Mouse (Mus musculus) activated CD4-positive, CD25-positive, alpha-beta regulatory T cell (primary cell): Measurements from ENCODE around the gene Cd81. TPM values are rescaled to one million over a fixed set of nuclear protein-coding genes. Genes with fewer than 3 reads are reported as not detected.

Experiments used
- polyA plus RNA-seq, 2 experiments: library from polyadenylated mRNA; unstranded; fragments of 100-300 nt; shearing (Covaris generic); gene quantifications; one replicate each; pipeline ENCODE4 v1.2.1; 2017

Cd81 gene
- polyA plus RNA-seq = 100 to 1,000 TPM; 109 to 136 TPM

DNA sequence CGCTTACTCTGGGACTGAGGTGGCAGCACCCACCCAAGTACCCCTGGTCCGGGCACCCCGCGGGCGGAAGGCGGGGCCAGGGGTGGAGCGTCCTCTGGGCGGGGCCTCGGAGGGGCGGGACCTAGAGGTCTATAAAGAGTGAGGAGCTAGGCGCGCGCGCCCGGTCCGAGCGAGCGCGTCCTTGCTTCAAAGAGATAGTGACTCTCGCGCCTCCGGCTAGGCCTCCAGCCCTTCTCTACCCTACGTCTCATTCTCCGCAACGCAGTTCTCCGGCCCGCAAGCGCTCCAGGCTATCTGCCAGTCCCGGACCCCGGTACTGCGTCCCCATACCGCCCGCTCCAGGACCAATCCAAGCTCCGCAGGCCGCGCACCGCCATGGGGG lies at the start of gene Cd81:
Gene Cd81 (plus strand): TSS at position 114 of the 382 bp plus-strand sequence.

DNA sequence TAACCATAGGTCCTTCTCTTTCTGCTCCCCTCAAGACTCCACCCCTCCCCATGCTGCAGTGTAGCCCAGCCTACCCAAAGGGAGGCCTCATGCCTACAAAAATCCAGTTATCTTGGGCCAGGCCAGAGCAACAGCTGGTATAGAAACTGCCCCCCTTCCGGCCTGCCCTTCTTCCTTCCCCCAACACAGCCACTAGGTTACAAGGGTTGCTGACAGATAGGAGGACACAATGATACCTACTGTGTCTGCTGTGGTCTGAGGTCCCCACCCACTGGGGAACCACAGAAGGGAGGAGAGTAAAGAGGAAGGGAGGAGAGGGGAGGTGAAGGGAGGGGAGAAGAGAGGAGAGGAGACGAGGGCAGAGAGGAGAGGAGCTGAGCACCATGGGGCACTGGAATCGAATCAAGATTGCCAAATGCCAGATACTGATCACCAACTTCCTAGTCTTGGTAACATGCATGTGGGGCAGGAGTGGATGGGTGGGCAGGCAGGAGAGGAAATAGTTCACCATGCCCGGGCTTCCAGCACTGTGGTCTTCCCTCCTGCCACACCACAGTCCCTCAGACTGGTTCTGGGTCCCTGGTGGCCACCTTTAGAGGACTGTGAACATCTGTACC lies 47.7 kb upstream of the Cd81 start, which contains the start of gene Tspan32:
Gene Tspan32 (plus strand): TSS at position 320 of the 617 bp plus-strand sequence.

DNA sequence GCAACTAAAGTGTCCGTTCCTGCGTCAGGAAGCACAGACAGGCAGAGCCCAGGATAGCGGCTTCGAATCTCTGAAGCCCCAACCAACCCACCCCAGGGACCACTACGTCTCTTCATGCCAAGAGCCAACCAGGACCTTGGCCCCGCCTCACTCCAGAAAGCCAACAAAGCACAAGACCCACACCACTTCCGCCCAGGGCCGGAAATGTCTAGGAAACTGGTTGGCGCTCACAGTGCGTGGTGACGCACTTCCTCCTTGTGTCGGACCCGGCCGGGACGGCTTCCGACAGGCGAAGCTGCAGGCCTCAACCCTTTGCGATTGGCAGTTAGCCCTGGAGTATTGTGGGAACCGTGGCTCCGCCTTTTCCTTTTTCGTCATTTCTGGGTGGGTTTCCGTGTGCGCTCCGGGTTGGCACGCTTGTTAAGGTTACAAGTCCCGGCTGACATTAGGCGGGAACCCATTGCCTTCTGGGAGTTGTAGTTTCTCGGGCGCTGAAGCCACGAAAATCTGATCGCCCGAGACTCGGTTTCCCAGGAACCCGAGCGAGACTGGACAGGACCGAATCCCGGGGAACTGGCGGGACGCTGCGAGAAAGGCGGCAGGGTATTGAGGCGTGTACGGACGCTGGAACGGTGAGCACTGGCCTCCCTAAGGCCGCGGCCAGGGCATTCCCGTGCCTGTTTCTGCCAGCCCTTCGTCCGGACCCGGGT lies 16.5 kb downstream of the Cd81 start, which contains the start of gene Tssc4:
Gene Tssc4 (plus strand): TSS at position 368 of the 710 bp plus-strand sequence.

DNA sequence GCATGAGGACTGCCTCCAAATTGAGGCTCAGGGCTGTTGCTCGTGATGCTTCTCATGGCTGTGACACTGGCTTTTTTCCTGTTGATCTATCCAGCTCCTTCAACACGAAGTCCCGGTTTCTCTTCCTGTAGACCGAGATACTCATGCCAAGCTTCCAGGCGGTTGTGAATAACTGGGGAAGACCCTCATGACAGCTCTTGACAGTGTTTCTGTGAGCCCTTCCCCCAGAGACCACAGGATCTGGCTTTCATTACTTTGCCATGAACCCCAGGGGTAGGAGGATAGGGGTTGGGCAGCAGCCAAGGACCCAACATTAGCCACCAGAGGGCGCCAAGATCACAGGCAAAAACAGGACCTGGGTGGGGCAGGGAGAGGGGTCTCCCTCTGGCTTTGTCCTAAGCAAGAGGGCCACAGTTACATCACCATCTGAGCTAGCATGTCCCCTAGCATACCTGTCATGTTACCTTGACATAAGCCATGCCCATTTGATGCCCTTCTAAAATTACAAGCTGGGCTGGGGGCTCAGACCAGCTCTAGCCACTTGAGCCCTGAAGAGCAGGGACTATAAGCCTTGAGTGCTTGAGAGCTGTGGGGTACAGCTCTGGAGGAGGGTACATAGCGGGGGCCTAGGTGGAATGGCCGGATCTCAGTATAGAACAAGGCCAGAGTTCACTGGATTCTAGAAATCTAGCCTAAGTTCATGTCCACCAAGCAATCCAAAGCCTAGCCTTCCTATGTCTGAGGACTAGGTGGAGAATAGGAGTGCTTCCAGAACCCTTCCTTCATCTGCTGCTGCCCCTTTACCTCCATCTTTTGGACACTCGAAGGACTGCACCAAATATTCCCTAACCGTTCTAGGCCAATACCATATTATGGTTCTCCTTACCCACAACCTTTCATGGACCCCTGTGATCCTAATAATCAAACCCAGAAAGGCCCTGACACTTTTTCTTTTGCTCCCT lies 42.3 kb downstream of the Cd81 start, which contains the start of gene Trpm5:
Gene Trpm5 (minus strand): TSS at position 51 of the 962 bp plus-strand sequence.

DNA sequence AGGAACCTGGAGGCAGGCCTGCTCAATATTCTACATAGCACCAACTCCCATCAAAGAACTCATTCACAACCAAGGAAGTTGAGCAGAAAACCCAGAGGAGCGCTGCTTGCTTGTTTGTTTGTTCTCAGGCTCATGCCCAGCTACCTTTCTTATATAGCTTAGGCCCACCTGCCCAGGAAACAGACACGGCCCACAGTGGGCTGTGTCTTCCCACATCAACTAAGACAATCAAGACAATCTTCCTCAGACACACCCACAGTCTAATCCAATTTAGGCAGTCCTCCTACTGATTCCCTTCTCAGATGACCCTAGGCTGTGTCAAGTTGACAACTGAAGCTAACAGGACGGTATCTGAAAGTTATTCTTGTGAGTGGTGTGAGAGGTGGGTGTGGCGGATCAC lies 53.5 kb downstream of the Cd81 start, which contains the start of gene Kcnq1:
Gene Kcnq1 (plus strand): TSS at position 301 of the 400 bp plus-strand sequence.

Other genes with a start within 250 kb of the Cd81 start
- gene Th, start 121.6 kb upstream of the Cd81 start, polyA plus RNA-seq = under 1 TPM in 1 of 2 experiments, not detected in 1; 0.34 TPM
- gene Ascl2, start 83.5 kb upstream of the Cd81 start, polyA plus RNA-seq = under 1 TPM in 1 of 2 experiments, not detected in 1; 0.85 TPM
- gene Tspan32, start 47.7 kb upstream of the Cd81 start, polyA plus RNA-seq = 100 to 1,000 TPM; 416 to 450 TPM
- 10 to 100 TPM; 41.4 to 44.9 TPM for gene Tssc4, start 16.5 kb downstream of the Cd81 start, polyA plus RNA-seq
- gene Trpm5, start 41.9 kb downstream of the Cd81 start, polyA plus RNA-seq = under 1 TPM in 1 of 2 experiments, not detected in 1; 0.41 TPM
- not detected for gene Kcnq1, start 53.6 kb downstream of the Cd81 start, polyA plus RNA-seq